Mouse (Mus musculus): ENCODE data around the gene Cmtm6. TPM values are rescaled to one million over a fixed set of nuclear protein-coding genes. Genes with fewer than 3 reads are reported as not detected.
A peak's percentile ranks its signal among the peaks of the same experiment; 100 is the strongest.

Gene Cmtm6
- total RNA-seq, 2 experiments from 2014 or later = 6.5 to 6.7 TPM

- intact Hi-C loops (cut with DNase I) = no loop called here
- no peak for DNase-seq
Observed at GRCm38 (mm10) chr9:114793764-114794295, 62.9 kb downstream of the Cmtm6 start.

- no peak for DNase-seq
- intact Hi-C loops (cut with DNase I) = no loop called here
Observed at GRCm38 (mm10) chr9:114794491-114794890, 63.6 kb downstream of the Cmtm6 start.

- intact Hi-C loops (cut with DNase I) = loop anchor here (5.0 kb wide), 3 partner anchors 44 to 161 kb away; no protein-coding TSS in a partner anchor
Observed at GRCm38 (mm10) chr9:114796473-114797050, 65.6 kb downstream of the Cmtm6 start.

GRCm38 (mm10) chr9:114797329-114798004 is 66.6 kb downstream of the Cmtm6 start:
- peak; percentile 78 to 81 for DNase-seq
- intact Hi-C loops (cut with DNase I) = loop anchor here (2.0 to 5.0 kb wide), 4 partner anchors 17 to 160 kb away; no protein-coding TSS in a partner anchor

More at GRCm38 (mm10) chr9:114796473-114797050, 65.6 kb downstream of the Cmtm6 start:
- DNase-seq = no peak

- DNase-seq = no peak
- intact Hi-C loops (cut with DNase I) = loop anchor here (2.0 to 5.0 kb wide), 4 partner anchors 16 to 158 kb away; no protein-coding TSS in a partner anchor
Observed at GRCm38 (mm10) chr9:114798845-114799244, 67.9 kb downstream of the Cmtm6 start.

Other genes with a start within 250 kb of the Cmtm6 start
- not detected for gene Ccr4, start 226.2 kb upstream of the Cmtm6 start, total RNA-seq (2021)
- not detected for gene C130032M10Rik, start 215.4 kb upstream of the Cmtm6 start, total RNA-seq (2021)
- not detected for gene Trim71, start 166.7 kb upstream of the Cmtm6 start, total RNA-seq (2021)
- gene Cnot10, start 90.9 kb upstream of the Cmtm6 start, total RNA-seq (2021) = 10 to 100 TPM; 11.9 to 15.0 TPM
- gene Dync1li1, start 42.3 kb upstream of the Cmtm6 start, total RNA-seq (2021) = 10 to 100 TPM; 31.0 to 38.0 TPM
- 1 to 10 TPM; 4.8 to 5.3 TPM for gene Cmtm7, start 50.7 kb downstream of the Cmtm6 start, total RNA-seq (2021)
- 1 to 10 TPM; 2.4 to 3.0 TPM for gene Cmtm8, start 113.0 kb downstream of the Cmtm6 start, total RNA-seq (2021)
- 10 to 100 TPM; 16.5 to 18.5 TPM for gene Gpd1l, start 202.9 kb downstream of the Cmtm6 start, total RNA-seq (2021)
- gene Osbpl10, start 247.5 kb downstream of the Cmtm6 start, total RNA-seq (2021) = 1 to 10 TPM; 2.5 to 5.1 TPM

Measured in gastrocnemius, postnatal 36 days (tissue).